Mouse (Mus musculus): ENCODE results near the gene BC049715. TPM values are rescaled to one million over a fixed set of nuclear protein-coding genes. Genes with fewer than 3 reads are reported as not detected.

Gene BC049715
- polyA plus RNA-seq, 1 experiment from 2014 or later, result 0.93 TPM

GRCm38 (mm10) chr6:136889067-136889466 lies 61.6 kb downstream of the BC049715 start:
- no peak for ATAC-seq
- Histone ChIP-seq H3K4me1 (ENCODE audit: control insufficient read depth, insufficient read depth, low read length) (peaks cover 6% of the 10 kb centered on the region; the same call in 1 of the 2 replicates), H3K27ac (ENCODE audit: low read length) (no peak overlapping the region), H3K9ac (ENCODE audit: low read depth, low read length) (no peak overlapping the region), H3K4me2 (ENCODE audit: low read depth, low read length) (no peak overlapping the region), H3K36me3 (ENCODE audit: control insufficient read depth, insufficient read depth, low read length) (no peaks in the 10 kb centered on the region), H3K9me3 (ENCODE audit: control insufficient read depth, low read length) (no peaks in the 10 kb centered on the region), H3K4me3 (ENCODE audit: low read length) (no peak overlapping the region), H3K27me3 (replicated peaks; ENCODE audit: control insufficient read depth, insufficient read depth, low read length) (no peaks in the 10 kb centered on the region)
- WGBS, result 91% methylated on average over 6 of the region's 6 CpGs

- 90% methylated on average over 6 of the region's 6 CpGs for WGBS
- no peak for ATAC-seq
- no peaks in the 10 kb centered on the region for H3K27me3 ChIP-seq (replicated peaks; ENCODE audit: control insufficient read depth, insufficient read depth, low read length)
- H3K4me3 ChIP-seq (ENCODE audit: low read length), result no peak overlapping the region
- no peak overlapping the region for H3K27ac ChIP-seq (ENCODE audit: low read length)
- H3K4me1 ChIP-seq (ENCODE audit: control insufficient read depth, insufficient read depth, low read length), result peaks cover 6% of the 10 kb centered on the region; the same call in 1 of the 2 replicates
- no peak overlapping the region for H3K9ac ChIP-seq (ENCODE audit: low read depth, low read length)
- H3K36me3 ChIP-seq (ENCODE audit: control insufficient read depth, insufficient read depth, low read length), result no peaks in the 10 kb centered on the region
- no peaks in the 10 kb centered on the region for H3K9me3 ChIP-seq (ENCODE audit: control insufficient read depth, low read length)
- no peak overlapping the region for H3K4me2 ChIP-seq (ENCODE audit: low read depth, low read length)
These were observed 62.1 kb downstream of the BC049715 start for GRCm38 (mm10) chr6:136889554-136889953.

Small RNA genes lying within 50 kb of the gene (microRNA-seq; reads per million reads assigned to microRNA genes)
- gene Gm44364, result not detected

Other genes starting within 250 kb of the BC049715 start
- 32.8 and 42.1 TPM in 2 replicates for gene Plbd1, start 165.7 kb upstream of the BC049715 start, polyA plus RNA-seq (2015; fragmentation: Nextera tagmentation; extraction: Ambion mirVana)
- gene Gucy2c, start 45.9 kb upstream of the BC049715 start, polyA plus RNA-seq (2015; fragmentation: Nextera tagmentation; extraction: Ambion mirVana), result 91.5 and 109 TPM in 2 replicates
- gene Hist4h4, start 23.2 kb upstream of the BC049715 start, polyA plus RNA-seq (2015; fragmentation: Nextera tagmentation; extraction: Ambion mirVana), result 0.40 and 0.49 TPM in 2 replicates
- 217 and 222 TPM in 2 replicates for gene H2afj, start 19.4 kb upstream of the BC049715 start, polyA plus RNA-seq (2015; fragmentation: Nextera tagmentation; extraction: Ambion mirVana)
- 82.1 and 82.3 TPM in 2 replicates for gene Wbp11, start 607 bp downstream of the BC049715 start, polyA plus RNA-seq (2015; fragmentation: Nextera tagmentation; extraction: Ambion mirVana)
- 2.4 and 2.6 TPM in 2 replicates for gene Smco3, start 7.8 kb downstream of the BC049715 start, polyA plus RNA-seq (2015; fragmentation: Nextera tagmentation; extraction: Ambion mirVana)
- 2.8 and 3.1 TPM in 2 replicates for gene Art4, start 30.1 kb downstream of the BC049715 start, polyA plus RNA-seq (2015; fragmentation: Nextera tagmentation; extraction: Ambion mirVana)
- gene Mgp, start 48.2 kb downstream of the BC049715 start, polyA plus RNA-seq (2015; fragmentation: Nextera tagmentation; extraction: Ambion mirVana), result 93.4 and 97.1 TPM in 2 replicates
- gene Erp27, start 94.6 kb downstream of the BC049715 start, polyA plus RNA-seq (2015; fragmentation: Nextera tagmentation; extraction: Ambion mirVana), result 23.9 and 28.7 TPM in 2 replicates
- gene Pde6h, start 96.2 kb downstream of the BC049715 start, polyA plus RNA-seq (2015; fragmentation: Nextera tagmentation; extraction: Ambion mirVana), result 0.40 TPM in 1 of 2 replicates, not detected in the other
- 42.1 and 44.0 TPM in 2 replicates for gene Arhgdib, start 114.3 kb downstream of the BC049715 start, polyA plus RNA-seq (2015; fragmentation: Nextera tagmentation; extraction: Ambion mirVana)